Mouse (Mus musculus) MEL (cell line): ENCODE results near the gene Dll3. TPM values are rescaled to one million over a fixed set of nuclear protein-coding genes. Genes with fewer than 3 reads are reported as not detected.
A peak's percentile ranks its signal among the peaks of the same experiment; 100 is the strongest.

Experiments
- DNase-seq: peaks from one replicate; pipeline ENCODE4 v3.0.0; 2011; ENCODE audit warnings: low read depth, low spot score
- H3K27ac ChIP-seq: 2 replicates; pipeline ENCODE4 v1.5.1; 2012; ENCODE audit warnings: low read depth, mild to moderate bottlenecking, control low read depth, low read length, moderate library complexity; ENCODE audit not compliant: control insufficient read depth
- H3K27me3 ChIP-seq, 2 experiments: fragments of 150-350 bp in 1 of 2; sonication (generic) in 1 of 2; 2 replicates each; pipeline ENCODE4 v1.6.1; 2012; ENCODE audit warnings: low read length in 2 of 2, mild to moderate bottlenecking in 2 of 2, improper control_type of control experiment in 1 of 2, moderate library complexity in 1 of 2; ENCODE audit not compliant: insufficient read depth in 2 of 2, control insufficient read depth in 1 of 2
- H3K36me3 ChIP-seq, 2 experiments: 2 replicates each; pipeline ENCODE4 v1.6.1; 2012 to 2014; ENCODE audit warnings: low read length in 2 of 2, improper control_type of control experiment in 1 of 2, inconsistent platforms in 1 of 2, mild to moderate bottlenecking in 1 of 2; ENCODE audit not compliant: insufficient read depth in 2 of 2, control insufficient read depth in 1 of 2
- H3K4me1 ChIP-seq, 2 experiments: fragments of 150-350 bp in 1 of 2; sonication (generic) in 1 of 2; 2 replicates each; pipeline ENCODE4 v1.6.1; 2012; ENCODE audit warnings: low read length in 2 of 2, improper control_type of control experiment in 1 of 2, mild to moderate bottlenecking in 1 of 2; ENCODE audit not compliant: insufficient read depth in 2 of 2, control insufficient read depth in 1 of 2
- H3K4me3 ChIP-seq, 2 experiments: fragments of 150-350 bp in 1 of 2; sonication (generic) in 1 of 2; 2 replicates each; pipeline ENCODE4 v1.5.1; 2012; ENCODE audit warnings: low read depth in 2 of 2, low read length in 2 of 2, mild to moderate bottlenecking in 2 of 2, moderate library complexity in 2 of 2, control low read depth in 1 of 2, improper control_type of control experiment in 1 of 2; ENCODE audit not compliant: control insufficient read depth in 1 of 2, insufficient read depth in 1 of 2
- H3K79me2 ChIP-seq: 2 replicates; pipeline ENCODE4 v1.6.1; 2012; ENCODE audit warnings: mild to moderate bottlenecking, low read length, moderate library complexity; ENCODE audit not compliant: control insufficient read depth, poor library complexity, insufficient read depth
- H3K9ac ChIP-seq: 2 replicates; pipeline ENCODE4 v1.6.1; 2012; ENCODE audit warnings: low read depth, mild to moderate bottlenecking, control low read depth, low read length, moderate library complexity; ENCODE audit not compliant: control insufficient read depth, poor library complexity, severe bottlenecking
- H3K9me3 ChIP-seq: fragments of 150-350 bp; sonication (generic); replicated peaks from 2 replicates; pipeline ENCODE4 v1.6.1; 2012; ENCODE audit warnings: mild to moderate bottlenecking, low read length, improper control_type of control experiment, moderate library complexity; ENCODE audit not compliant: insufficient read depth
- CHD1 ChIP-seq: IDR thresholded peaks from 2 replicates; pipeline ENCODE4 v1.6.1; 2012; ENCODE audit warnings: low read depth, mild to moderate bottlenecking, inconsistent platforms, low read length, improper control_type of control experiment
- CHD2 ChIP-seq: IDR thresholded peaks from 2 replicates; pipeline ENCODE4 v1.6.1; 2011; ENCODE audit warnings: low read length, improper control_type of control experiment
- CTCF ChIP-seq, 3 experiments: IDR thresholded peaks in 2 of 3; conservative IDR thresholded peaks in 1 of 3; 2 replicates each; pipeline ENCODE4 v1.5.1; 2011 to 2012; ENCODE audit warnings: low read length in 3 of 3, low read depth in 2 of 3, mild to moderate bottlenecking in 2 of 3, improper control_type of control experiment in 1 of 3, inconsistent platforms in 1 of 3, mixed read lengths in 1 of 3, moderate library complexity in 1 of 3; ENCODE audit not compliant: control insufficient read depth in 1 of 3, insufficient read depth in 1 of 3, poor library complexity in 1 of 3, severe bottlenecking in 1 of 3
- E2F4 ChIP-seq: IDR thresholded peaks from 2 replicates; pipeline ENCODE4 v1.6.1; 2011; ENCODE audit warnings: low read depth, low read length, improper control_type of control experiment, borderline replicate concordance
- ELF1 ChIP-seq: IDR thresholded peaks from 2 replicates; pipeline ENCODE4 v1.6.1; 2014; ENCODE audit warnings: low read depth, mild to moderate bottlenecking, inconsistent platforms, low read length, improper control_type of control experiment, moderate library complexity
- EP300 ChIP-seq, 2 experiments: IDR thresholded peaks; 2 replicates each; pipeline ENCODE4 v1.6.1; 2011; ENCODE audit warnings: improper control_type of control experiment in 2 of 2, low read length in 2 of 2, low read depth in 1 of 2, mild to moderate bottlenecking in 1 of 2
- ETS1 ChIP-seq: IDR thresholded peaks from 2 replicates; pipeline ENCODE4 v1.6.1; 2012; ENCODE audit warnings: low read depth, mild to moderate bottlenecking, inconsistent platforms, low read length, improper control_type of control experiment, moderate library complexity
- GATA1 ChIP-seq: IDR thresholded peaks from 2 replicates; pipeline ENCODE4 v1.6.1; 2011; ENCODE audit warnings: low read depth, low read length, improper control_type of control experiment
- JUND ChIP-seq: IDR thresholded peaks from 2 replicates; pipeline ENCODE4 v1.6.1; 2011; ENCODE audit warnings: low read depth, mild to moderate bottlenecking, improper control_type of control experiment, low read length
- KAT2A ChIP-seq: conservative IDR thresholded peaks from 2 replicates; pipeline ENCODE4 v1.6.1; 2012; ENCODE audit warnings: low read depth, low read length, improper control_type of control experiment, inconsistent platforms
- MAX ChIP-seq: IDR thresholded peaks from 2 replicates; pipeline ENCODE4 v1.6.1; 2011; ENCODE audit warnings: low read length, improper control_type of control experiment
- MAZ ChIP-seq: IDR thresholded peaks from 2 replicates; pipeline ENCODE4 v1.6.1; 2012; ENCODE audit warnings: low read depth, mild to moderate bottlenecking, inconsistent platforms, low read length, improper control_type of control experiment
- MXI1 ChIP-seq: IDR thresholded peaks from 2 replicates; pipeline ENCODE4 v1.6.1; 2011; ENCODE audit warnings: mild to moderate bottlenecking, low read depth, low read length, improper control_type of control experiment
- MYB ChIP-seq: IDR thresholded peaks from 2 replicates; pipeline ENCODE4 v1.6.1; 2011; ENCODE audit warnings: mild to moderate bottlenecking, low read depth, low read length, improper control_type of control experiment
- MYC ChIP-seq: IDR thresholded peaks from 2 replicates; pipeline ENCODE4 v1.6.1; 2011; ENCODE audit warnings: low read depth, mild to moderate bottlenecking, low read length, improper control_type of control experiment, moderate library complexity
- POLR2A ChIP-seq, 2 experiments: IDR thresholded peaks; 2 replicates each; pipeline ENCODE4 v1.6.1; 2011 to 2012; ENCODE audit warnings: low read length in 2 of 2, mild to moderate bottlenecking in 2 of 2, control low read depth in 1 of 2, improper control_type of control experiment in 1 of 2, low read depth in 1 of 2, moderate library complexity in 1 of 2; ENCODE audit not compliant: control insufficient read depth in 1 of 2, insufficient read depth in 1 of 2, poor library complexity in 1 of 2
- POLR2AphosphoS5 ChIP-seq: IDR thresholded peaks from 2 replicates; pipeline ENCODE4 v1.6.1; 2012; ENCODE audit warnings: low read depth, borderline replicate concordance, mild to moderate bottlenecking, inconsistent platforms, low read length, moderate library complexity, mixed read lengths
- RCOR1 ChIP-seq: IDR thresholded peaks from 2 replicates; pipeline ENCODE4 v1.6.1; 2012; ENCODE audit warnings: low read depth, mild to moderate bottlenecking, inconsistent platforms, low read length, improper control_type of control experiment
- SIN3A ChIP-seq: IDR thresholded peaks from 2 replicates; pipeline ENCODE4 v1.6.1; 2012; ENCODE audit warnings: low read length, improper control_type of control experiment, inconsistent platforms
- SMC3 ChIP-seq: IDR thresholded peaks from 2 replicates; pipeline ENCODE4 v1.6.1; 2011; ENCODE audit warnings: low read depth, low read length, improper control_type of control experiment
- TCF12 ChIP-seq: IDR thresholded peaks from 2 replicates; pipeline ENCODE4 v1.6.1; 2014; ENCODE audit warnings: low read depth, mild to moderate bottlenecking, inconsistent platforms, low read length, improper control_type of control experiment, moderate library complexity
- UBTF ChIP-seq: IDR thresholded peaks from 2 replicates; pipeline ENCODE4 v1.6.1; 2012; ENCODE audit warnings: low read depth, mild to moderate bottlenecking, inconsistent platforms, low read length, improper control_type of control experiment, moderate library complexity, borderline replicate concordance; ENCODE audit not compliant: insufficient read depth
- USF2 ChIP-seq, 2 experiments: IDR thresholded peaks; 2 replicates each; pipeline ENCODE4 v1.6.1; 2011 to 2012; ENCODE audit warnings: improper control_type of control experiment in 2 of 2, low read length in 2 of 2, borderline replicate concordance in 1 of 2, inconsistent platforms in 1 of 2, low read depth in 1 of 2, mild to moderate bottlenecking in 1 of 2; ENCODE audit not compliant: insufficient read depth in 1 of 2
- ZKSCAN1 ChIP-seq: IDR thresholded peaks from 2 replicates; pipeline ENCODE4 v1.6.1; 2012; ENCODE audit warnings: low read depth, mild to moderate bottlenecking, inconsistent platforms, low read length, improper control_type of control experiment, moderate library complexity
- ZNF384 ChIP-seq: IDR thresholded peaks from 2 replicates; pipeline ENCODE4 v1.6.1; 2012; ENCODE audit warnings: low read depth, mild to moderate bottlenecking, inconsistent platforms, low read length, improper control_type of control experiment
- polyA plus RNA-seq, 2 experiments: library from polyadenylated mRNA; stranded (reverse) in 1 of 2; unstranded in 1 of 2; fragments of >175 nt in 1 of 2; fragments of >200 nt in 1 of 2; gene quantifications; 2 replicates each; pipeline versions ENCODE4 v1.2.1 to v1.2.4; 2012; ENCODE audit warnings: low replicate concordance in 2 of 2, low read depth in 1 of 2; ENCODE audit not compliant: insufficient read length in 2 of 2, insufficient read depth in 1 of 2, missing spikeins in 1 of 2
- total RNA-seq: library from RNA; depleted of rRNA; stranded (reverse); fragments of 300-350 nt; gene quantifications from 2 replicates; pipeline ENCODE4 v1.2.3, GENCODE M21; 2012

Gene Dll3
- total and polyA plus RNA-seq, 3 experiments, result 0.15 to 0.57 TPM; not detected in 1

DNA sequence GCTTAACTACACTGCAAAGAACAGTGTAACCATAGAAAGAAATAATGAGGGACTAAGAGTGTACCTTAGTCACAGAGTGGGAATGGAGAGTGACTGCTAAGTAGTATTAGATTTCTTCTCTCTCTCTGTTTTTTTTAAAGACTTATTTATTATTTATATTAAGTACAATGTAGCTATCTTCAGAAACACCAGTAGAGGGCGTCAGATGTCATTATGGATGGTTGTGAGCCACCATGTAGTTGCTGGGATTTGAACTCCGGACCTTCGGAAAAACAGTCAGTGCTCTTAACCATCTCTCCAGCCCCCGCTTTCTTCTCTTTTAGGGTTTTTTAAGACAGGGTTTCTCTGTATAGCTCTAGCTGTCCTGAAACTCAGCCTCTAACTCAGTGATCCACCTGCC lies 24.4 kb upstream of the Dll3 start:
- Histone ChIP-seq H3K4me1 (peaks cover 6 to 8% of the 10 kb centered on the region in 2 experiments), H3K27ac (no peak overlapping the region), H3K36me3 (peaks cover 7 to 47% of the 10 kb centered on the region in 2 experiments), H3K9me3 (no peaks in the 10 kb centered on the region), H3K9ac (no peak overlapping the region), H3K79me2 (no peaks in the 10 kb centered on the region; the same call in 1 of the 2 replicates), H3K4me3 (no peak overlapping the region), H3K27me3 (no peaks in the 10 kb centered on the region)
- DNase-seq, result peak; percentile 41
- TF ChIP-seq CTCF (IDR thresholded peaks at IDR 0.05 in 2 of 3, conservative IDR thresholded peaks at IDR 0.05 in 1 of 3; ENCODE audit: control insufficient read depth in 1 of 3, insufficient read depth in 1 of 3, low read depth in 2 of 3, low read length in 3 of 3, poor library complexity in 1 of 3, severe bottlenecking in 1 of 3), result peak in 1 of 3 experiments; percentile 36; a peak in 2 of 6 replicates
- TF ChIP-seq SMC3, result peak; percentile 10; the same call in 1 of the 2 replicates
- TF ChIP-seq TCF12, result no peak

DNA sequence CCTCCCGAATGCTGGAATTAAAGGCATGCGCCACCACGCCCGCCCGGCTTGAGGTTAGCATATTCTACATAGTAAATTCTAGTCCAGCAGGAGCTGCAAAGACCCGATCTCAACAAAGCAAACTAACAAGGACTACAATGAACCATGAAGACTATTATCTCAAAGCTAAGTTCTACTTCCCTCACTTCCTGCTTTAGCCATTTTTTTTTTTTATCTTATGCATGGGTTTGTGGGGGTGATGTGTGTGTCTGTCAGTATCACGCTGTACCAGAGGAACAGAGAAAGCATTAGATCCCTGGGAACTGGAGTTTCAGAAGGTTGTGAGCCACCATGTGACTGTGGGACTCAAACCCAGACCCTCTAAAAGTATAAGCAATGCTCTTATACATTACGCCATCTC lies 23.3 kb upstream of the Dll3 start:
- H3K36me3 ChIP-seq, result peaks cover 7 to 46% of the 10 kb centered on the region in 2 experiments
- H3K4me3 ChIP-seq, result no peak overlapping the region
- DNase-seq, result peak; percentile 49
- no peaks in the 10 kb centered on the region for H3K79me2 ChIP-seq
- H3K9ac ChIP-seq, result no peak overlapping the region
- H3K9me3 ChIP-seq, result no peaks in the 10 kb centered on the region
- H3K27me3 ChIP-seq, result no peaks in the 10 kb centered on the region
- H3K4me1 ChIP-seq, result peaks cover 6 to 8% of the 10 kb centered on the region in 2 experiments
- TF ChIP-seq ETS1, result no peak
- TF ChIP-seq POLR2A (IDR thresholded peaks at IDR 0.05; ENCODE audit: control insufficient read depth in 1 of 2, insufficient read depth in 1 of 2, low read depth in 1 of 2, low read length in 2 of 2, poor library complexity in 1 of 2), result no peak
- 0 out of 2 replicates have a peak, but pooled peaks have one; percentile 29 for TF ChIP-seq SIN3A
- TF ChIP-seq E2F4, result no peak
- no peak for TF ChIP-seq CHD1
- TF ChIP-seq CTCF (IDR thresholded peaks at IDR 0.05 in 2 of 3, conservative IDR thresholded peaks at IDR 0.05 in 1 of 3; ENCODE audit: control insufficient read depth in 1 of 3, insufficient read depth in 1 of 3, low read depth in 2 of 3, low read length in 3 of 3, poor library complexity in 1 of 3, severe bottlenecking in 1 of 3), result no peak
- TF ChIP-seq EP300 (IDR thresholded peaks at IDR 0.05; ENCODE audit: low read depth in 1 of 2, low read length in 2 of 2), result peak; percentile 41 to 52
- TF ChIP-seq USF2 (IDR thresholded peaks at IDR 0.05; ENCODE audit: borderline replicate concordance in 1 of 2, insufficient read depth in 1 of 2, low read depth in 1 of 2, low read length in 2 of 2), result no peak
- no peak for TF ChIP-seq POLR2AphosphoS5
- TF ChIP-seq MYC, result no peak
- TF ChIP-seq MAX, result peak; percentile 44; the same call in 1 of the 2 replicates
- TF ChIP-seq GATA1, result peak; percentile 52; the same call in 1 of the 2 replicates
- no peak for TF ChIP-seq CHD2
- TF ChIP-seq ZNF384, result peak; percentile 89
- TF ChIP-seq ZKSCAN1, result no peak
- no peak for TF ChIP-seq KAT2A
- TF ChIP-seq ELF1, result peak; percentile 51; the same call in 1 of the 2 replicates
- TF ChIP-seq MXI1, result no peak
- no peak for TF ChIP-seq JUND
- no peak for TF ChIP-seq RCOR1
- no peak for TF ChIP-seq SMC3
- no peak for TF ChIP-seq UBTF
- no peak for TF ChIP-seq MAZ
- no peak for TF ChIP-seq MYB
- TF ChIP-seq, all 39 proteins: peak for 6
- H3K27ac ChIP-seq, result no peak overlapping the region
